Mouse (Mus musculus) layer of hippocampus, postnatal 14 days (tissue): ENCODE data around the gene Gm17581. TPM values are rescaled to one million over a fixed set of nuclear protein-coding genes. Genes with fewer than 3 reads are reported as not detected.
"Not testable (repeated sequence)": the region's sequence is repeated elsewhere in the genome, so short reads cannot be mapped to it uniquely, and the experiment has no call there.

ENCODE experiments used
- DNase-seq, 2 experiments: peaks; one replicate each; pipeline ENCODE4 v3.0.0; 2021 to 2022; ENCODE audit warnings: low spot score in 2 of 2, mixed read lengths in 1 of 2
- long read RNA-seq, 2 experiments: library from polyadenylated mRNA; stranded (forward); transcript quantifications; one replicate each; pipeline ENCODE4 v2.0.0; 2021
- total RNA-seq, 2 experiments: library from RNA; stranded (reverse); gene quantifications; 2 replicates each; pipeline ENCODE4 v1.2.3; 2021

Gene Gm17581
- not detected for total RNA-seq
- long read RNA-seq, experiment 1, result 0 reads
- long read RNA-seq, experiment 2, result 0 reads

GRCm38 (mm10) chr2:155735766-155736165 is at the start of gene Gm17581:
Gene Gm17581 (minus strand): TSS chr2:155735866.
- not testable (repeated sequence) for DNase-seq

- no peak for DNase-seq
Observed at GRCm38 (mm10) chr2:155784534-155784933, 48.9 kb upstream of the Gm17581 start.

GRCm38 (mm10) chr2:155779506-155779905 is 43.8 kb upstream of the Gm17581 start:
- no peak for DNase-seq

GRCm38 (mm10) chr2:155779066-155779465 is 43.4 kb upstream of the Gm17581 start:
- no peak for DNase-seq

GRCm38 (mm10) chr2:155778004-155778403 is 42.3 kb upstream of the Gm17581 start:
- DNase-seq, result no peak

- no peak for DNase-seq
Observed at GRCm38 (mm10) chr2:155777688-155777985, 42.0 kb upstream of the Gm17581 start.

- DNase-seq, result no peak
Observed at GRCm38 (mm10) chr2:155776824-155777687, 41.4 kb upstream of the Gm17581 start.

GRCm38 (mm10) chr2:155775685-155776263 is 40.1 kb upstream of the Gm17581 start:
- DNase-seq, result peak; percentile 34 to 47

GRCm38 (mm10) chr2:155774927-155775684 is 39.4 kb upstream of the Gm17581 start, which contains the start of gene Mmp24:
Gene Mmp24 (plus strand): TSS chr2:155775342.
- DNase-seq, result no peak

- no peak for DNase-seq
Observed at GRCm38 (mm10) chr2:155774261-155774926, 38.7 kb upstream of the Gm17581 start.

GRCm38 (mm10) chr2:155773664-155774063 is 38.0 kb upstream of the Gm17581 start:
- no peak for DNase-seq

- DNase-seq, result peak; percentile 54 to 75
Observed at GRCm38 (mm10) chr2:155764679-155765418, 29.2 kb upstream of the Gm17581 start.

GRCm38 (mm10) chr2:155756855-155757566 is 21.3 kb upstream of the Gm17581 start:
- DNase-seq, result no peak

- DNase-seq, result no peak
Observed at GRCm38 (mm10) chr2:155755746-155756145, 20.1 kb upstream of the Gm17581 start.

GRCm38 (mm10) chr2:155751014-155751786 is 15.5 kb upstream of the Gm17581 start, which contains the start of gene Procr:
Gene Procr (plus strand): TSS chr2:155751117.
- DNase-seq, result no peak

GRCm38 (mm10) chr2:155749394-155749793 is 13.7 kb upstream of the Gm17581 start:
- no peak for DNase-seq

- no peak for DNase-seq
Observed at GRCm38 (mm10) chr2:155745487-155745886, 9.8 kb upstream of the Gm17581 start.

GRCm38 (mm10) chr2:155743351-155743750 is 7.7 kb upstream of the Gm17581 start:
- no peak for DNase-seq

- no peak for DNase-seq
Observed at GRCm38 (mm10) chr2:155742931-155743337, 7.3 kb upstream of the Gm17581 start.
